Mouse (Mus musculus) bone marrow macrophage, adult 2 months (primary cell): ENCODE data around the gene Otoa. TPM values are rescaled to one million over a fixed set of nuclear protein-coding genes. Genes with fewer than 3 reads are reported as not detected.

Source experiments
- H3K27ac ChIP-seq: 2 replicates; pipeline ENCODE4 v1.5.1; 2012; ENCODE audit warnings: low read depth, low read length; ENCODE audit not compliant: insufficient read depth
- H3K4me1 ChIP-seq: 2 replicates; pipeline ENCODE4 v1.6.1; 2012; ENCODE audit warnings: low read length; ENCODE audit not compliant: control insufficient read depth, insufficient read depth
- H3K4me3 ChIP-seq: 2 replicates; pipeline ENCODE4 v1.5.1; 2012; ENCODE audit warnings: mild to moderate bottlenecking, low read length, moderate library complexity; ENCODE audit not compliant: insufficient read depth
- CTCF ChIP-seq: IDR thresholded peaks from 2 replicates; pipeline ENCODE4 v1.5.1; 2012; ENCODE audit warnings: low read depth, mild to moderate bottlenecking, low read length, moderate library complexity
- POLR2A ChIP-seq: IDR thresholded peaks from 2 replicates; pipeline ENCODE4 v1.6.1; 2012; ENCODE audit warnings: mild to moderate bottlenecking, low read depth, low read length, borderline replicate concordance
- polyA plus RNA-seq: library from polyadenylated mRNA; stranded (reverse); fragments of >200 nt; gene quantifications from 2 replicates; pipeline ENCODE4 v1.2.4, GENCODE M21; 2012; ENCODE audit not compliant: missing spikeins, insufficient read depth, insufficient read length

The Otoa gene
- polyA plus RNA-seq, 1 experiment: not detected

DNA sequence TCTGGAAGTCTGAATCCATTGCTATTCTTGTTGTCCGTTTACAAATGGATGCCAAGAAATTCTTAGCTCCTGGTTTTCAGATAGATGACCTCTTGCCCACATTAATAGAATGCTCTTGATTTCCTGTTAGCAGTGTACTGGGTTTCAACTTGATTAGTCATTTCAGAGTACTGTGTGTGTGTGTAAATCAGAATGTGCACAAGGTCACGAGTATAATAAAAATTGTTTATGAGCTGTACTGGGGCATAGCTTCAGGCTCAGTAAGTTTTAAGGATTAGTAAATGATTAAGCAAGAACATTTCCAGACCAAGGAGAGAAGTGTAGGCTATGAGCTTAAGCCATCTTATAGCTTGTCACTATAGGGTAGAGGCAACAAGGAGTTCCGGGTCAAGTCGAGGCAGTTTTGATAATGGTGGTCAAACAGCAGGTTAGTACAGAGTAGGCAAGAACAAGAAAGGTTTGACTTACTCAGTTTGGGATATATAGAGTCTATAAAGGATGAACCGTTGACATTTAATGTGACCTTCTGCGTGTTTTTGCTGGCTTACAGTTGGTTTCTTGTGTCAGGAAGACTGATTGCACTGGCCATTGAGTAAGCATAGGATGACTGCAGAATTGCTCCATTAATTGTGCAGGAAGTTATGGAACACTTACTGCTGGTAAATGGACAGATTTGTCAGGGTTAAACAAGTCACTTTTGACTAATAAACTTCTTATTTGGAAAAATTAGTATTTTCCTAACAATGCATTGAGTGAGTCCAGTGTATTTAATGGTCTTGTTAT lies 35.6 kb upstream of the Otoa start:
- Histone ChIP-seq H3K4me3 (no peak overlapping the region), H3K4me1 (peaks cover 21% of the 10 kb centered on the region), H3K27ac (no peak overlapping the region)
- TF ChIP-seq CTCF (no peak), POLR2A (no peak)

DNA sequence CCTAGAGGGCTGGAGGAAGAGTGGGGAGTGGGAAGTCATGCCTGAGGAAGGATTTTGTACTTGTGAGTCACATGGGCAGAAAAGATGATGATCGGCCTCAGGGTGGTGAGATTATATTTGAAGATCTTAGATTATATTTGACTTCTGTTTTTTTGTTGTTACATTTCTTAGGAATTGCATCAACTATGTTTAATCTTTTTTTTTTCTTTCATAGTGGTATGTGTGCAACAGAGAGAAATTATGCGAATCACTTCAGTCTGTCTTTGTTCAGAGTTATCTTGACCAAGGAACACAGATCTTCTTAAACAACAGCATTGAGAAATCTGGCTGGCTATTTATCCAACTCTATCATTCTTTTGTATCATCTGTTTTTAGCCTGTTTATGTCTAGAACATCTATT lies 33.8 kb upstream of the Otoa start:
- TF ChIP-seq CTCF: no peak
- no peak for TF ChIP-seq POLR2A
- no peak overlapping the region for H3K27ac ChIP-seq
- H3K4me3 ChIP-seq: no peak overlapping the region
- H3K4me1 ChIP-seq: peaks cover 20% of the 10 kb centered on the region

DNA sequence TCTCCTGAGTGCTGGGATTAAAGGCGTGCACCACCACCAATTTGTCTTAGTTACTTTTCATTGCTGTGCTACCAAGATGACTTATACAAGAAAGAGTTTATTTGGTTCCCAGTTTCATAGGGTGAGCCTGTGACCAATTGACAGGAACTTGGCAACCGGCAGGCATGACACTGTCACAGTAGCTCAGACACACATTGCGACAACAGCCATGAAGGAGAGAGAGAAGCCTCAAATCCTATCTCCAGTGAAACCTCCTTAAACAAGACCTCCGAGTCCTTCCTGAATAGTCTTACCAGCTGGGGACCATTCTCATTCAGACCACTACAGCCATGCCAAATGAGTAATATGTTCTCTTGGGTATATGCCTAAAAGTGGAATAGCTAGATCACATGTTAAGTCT lies 28.4 kb upstream of the Otoa start:
- TF ChIP-seq CTCF: no peak
- TF ChIP-seq POLR2A: no peak
- H3K4me3 ChIP-seq: no peak overlapping the region
- H3K4me1 ChIP-seq: peaks cover 9% of the 10 kb centered on the region
- H3K27ac ChIP-seq: no peak overlapping the region

DNA sequence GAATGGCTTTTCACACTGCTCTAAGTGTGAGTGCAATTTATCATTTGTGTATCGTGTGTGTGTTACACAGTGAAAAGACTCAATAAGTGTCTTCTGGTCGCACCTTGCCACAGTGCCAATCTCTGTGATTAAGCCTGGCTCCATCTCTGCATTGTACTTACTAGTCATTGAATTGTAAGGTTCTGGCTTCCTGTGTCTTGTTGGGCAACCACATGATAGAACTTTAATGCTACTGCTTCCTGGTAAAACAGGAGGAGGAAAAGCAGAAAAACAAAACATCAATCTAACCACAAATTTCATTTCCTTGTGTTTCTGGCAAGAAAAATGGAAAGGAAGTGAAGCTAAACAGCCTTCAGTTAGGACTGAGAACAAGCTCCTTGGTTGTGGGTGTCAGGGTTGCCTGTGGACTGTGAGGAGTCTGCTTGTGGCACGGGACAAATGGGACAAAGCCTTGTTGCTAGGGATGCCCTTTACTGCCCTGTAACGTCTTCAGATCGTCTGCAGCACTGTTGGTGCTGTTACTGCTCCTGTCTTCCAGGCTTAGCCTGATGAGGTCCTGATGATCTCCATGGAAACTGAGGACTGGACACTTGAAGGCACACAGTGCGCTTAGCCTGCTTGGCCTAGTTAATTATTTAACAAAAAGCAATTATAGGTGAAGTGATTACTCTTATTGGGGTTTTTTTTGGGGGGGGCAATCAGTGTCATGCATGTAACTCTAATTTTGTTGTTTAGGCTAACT lies 21.8 kb upstream of the Otoa start:
- Histone ChIP-seq H3K4me3 (no peak overlapping the region), H3K4me1 (peaks cover 17% of the 10 kb centered on the region), H3K27ac (peak overlapping the region; percentile 57)
- TF ChIP-seq POLR2A: no peak
- no peak for TF ChIP-seq CTCF

DNA sequence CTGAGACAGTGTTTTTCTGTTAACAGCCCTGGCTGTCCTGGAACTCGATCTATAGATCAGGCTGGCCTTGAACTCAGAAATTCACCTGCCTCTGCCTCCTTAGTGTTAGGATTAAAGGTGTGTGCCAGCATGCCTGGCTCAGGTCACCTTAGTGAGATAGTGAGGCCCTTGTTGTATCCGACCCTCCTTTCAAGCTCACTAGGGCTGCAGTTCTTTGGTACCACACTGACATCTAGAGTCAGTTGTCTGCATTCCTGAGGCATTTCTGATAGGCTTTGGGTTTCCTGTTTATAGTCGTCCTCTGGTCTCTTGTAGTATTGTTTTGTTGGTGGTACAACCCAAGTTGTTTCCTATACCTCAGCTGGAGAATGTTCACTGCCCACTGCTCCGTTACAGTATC lies 17.1 kb upstream of the Otoa start:
- Histone ChIP-seq H3K27ac (no peak overlapping the region), H3K4me3 (no peak overlapping the region), H3K4me1 (peaks cover 9% of the 10 kb centered on the region)
- TF ChIP-seq POLR2A (no peak), CTCF (no peak)

DNA sequence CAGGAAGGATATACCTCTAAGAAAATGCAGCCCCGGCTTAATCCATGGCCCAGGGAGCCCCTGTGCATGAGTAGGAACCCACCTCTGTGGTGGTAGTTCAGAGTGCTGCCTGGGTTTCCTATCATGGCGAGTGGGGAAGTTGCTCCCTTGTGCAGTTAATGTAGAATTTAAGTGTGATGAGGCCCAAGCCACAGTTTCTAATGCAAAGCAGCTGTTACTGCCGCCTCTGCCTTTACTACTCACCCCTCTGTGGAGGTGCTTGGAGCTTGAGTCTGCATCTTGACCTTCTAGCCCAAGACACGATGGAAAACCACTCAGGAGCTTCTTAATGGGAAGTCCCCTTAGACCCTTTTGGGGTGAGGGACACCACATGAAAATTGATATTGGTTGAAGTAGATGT lies 10.2 kb upstream of the Otoa start:
- no peak overlapping the region for H3K4me3 ChIP-seq
- peaks cover 36% of the 10 kb centered on the region for H3K4me1 ChIP-seq
- H3K27ac ChIP-seq: no peak overlapping the region
- TF ChIP-seq CTCF (no peak), POLR2A (no peak)

DNA sequence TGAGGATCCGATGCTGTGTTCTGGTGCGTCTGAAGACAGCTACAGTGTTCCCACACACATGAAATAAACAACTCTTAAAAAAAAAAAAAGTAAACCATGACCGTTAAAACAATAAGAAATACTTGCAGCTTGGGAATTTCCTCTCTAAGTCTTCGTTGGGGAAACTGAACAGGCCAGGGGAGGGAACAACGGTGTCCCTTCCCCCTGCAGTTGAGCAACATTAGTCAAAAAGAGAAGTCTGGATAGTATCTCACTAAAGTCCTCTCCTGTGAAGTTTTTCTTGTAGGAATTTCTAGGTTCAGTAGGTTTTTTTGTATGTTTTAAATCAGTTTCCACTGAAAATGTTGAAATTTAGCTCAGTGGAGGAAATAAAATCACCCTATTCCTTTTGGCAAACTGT lies 8.9 kb upstream of the Otoa start:
- Histone ChIP-seq H3K4me3 (peak overlapping the region; percentile 58), H3K27ac (peak overlapping the region; percentile 98), H3K4me1 (peaks cover 40% of the 10 kb centered on the region)
- TF ChIP-seq CTCF (no peak), POLR2A (no peak)

DNA sequence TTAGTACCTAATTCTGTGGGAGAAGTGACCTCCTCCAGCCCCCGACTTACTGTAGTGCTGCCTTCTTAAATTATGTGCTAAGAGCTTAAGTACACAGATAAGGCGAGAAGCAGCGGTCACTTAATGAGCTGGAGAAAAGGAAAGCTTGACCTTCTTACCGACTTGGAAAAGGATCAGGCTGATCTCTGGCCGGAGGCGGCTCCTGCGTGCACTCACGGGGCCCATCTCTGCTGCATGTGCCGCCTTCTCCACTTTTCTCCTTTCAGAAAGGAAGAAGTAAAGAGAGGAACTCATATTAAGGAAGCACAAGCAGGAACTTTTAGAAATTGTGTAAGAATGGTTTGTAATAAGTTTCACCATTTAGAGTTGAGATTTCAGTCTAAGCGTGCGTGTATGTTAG lies 7.2 kb upstream of the Otoa start, which contains the start of gene Igsf6:
Gene Igsf6 (minus strand): TSS at position 292 of the 400 bp plus-strand sequence.
- H3K4me3 ChIP-seq: peak within 1 kb of the TSS; percentile 75
- TF ChIP-seq CTCF (no peak), POLR2A (peak; percentile 72; the same call in 1 of the 2 replicates)
- peaks cover 44% of the 10 kb centered on the region for H3K4me1 ChIP-seq
- H3K27ac ChIP-seq: peak within 1 kb of the TSS; percentile 98

DNA sequence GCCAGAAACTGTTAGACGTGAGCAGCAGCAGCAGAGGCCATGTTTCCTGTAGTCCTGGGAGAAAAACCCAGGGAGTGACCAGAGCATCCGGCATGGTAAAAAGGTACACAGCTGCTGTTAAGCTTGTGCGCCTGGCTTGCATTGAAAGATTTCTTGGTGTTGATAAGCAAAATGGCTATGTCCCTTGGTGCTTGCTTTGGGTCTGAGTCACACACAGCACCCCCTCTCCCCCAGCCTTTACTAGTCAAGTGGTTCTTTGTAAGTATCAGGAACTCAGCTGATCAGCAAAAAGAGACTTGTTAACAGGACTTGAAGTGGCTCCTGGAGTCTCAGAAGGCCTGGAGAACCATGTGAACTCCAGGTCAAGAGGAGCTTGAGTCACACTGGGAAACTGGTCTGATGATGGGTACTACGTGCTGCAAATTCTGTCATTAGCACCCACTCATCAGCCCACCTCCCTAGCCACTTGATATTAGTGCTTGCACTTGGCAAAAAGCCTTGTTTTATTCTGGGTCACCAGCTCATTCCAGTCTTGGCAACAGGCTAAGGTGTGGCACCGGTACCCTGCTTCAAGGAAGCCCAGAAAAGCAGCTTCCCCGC lies 6.5 kb upstream of the Otoa start:
- peak overlapping the region; percentile 98 for H3K27ac ChIP-seq
- TF ChIP-seq CTCF: 0 out of 2 replicates have a peak, but pooled peaks have one; percentile 17
- no peak for TF ChIP-seq POLR2A
- peaks cover 42% of the 10 kb centered on the region for H3K4me1 ChIP-seq
- peak overlapping the region; percentile 53 for H3K4me3 ChIP-seq
